Mouse (Mus musculus) activated CD4-positive, CD25-positive, alpha-beta regulatory T cell, adult 9 weeks (primary cell): ENCODE results near the gene Wdr19. TPM values are rescaled to one million over a fixed set of nuclear protein-coding genes. Genes with fewer than 3 reads are reported as not detected.

Source experiments
- polyA plus RNA-seq: library from polyadenylated mRNA; unstranded; fragments of 100-300 nt; shearing (Covaris generic); gene quantifications from one replicate; pipeline ENCODE4 v1.2.1, GENCODE M21; 2017

Wdr19 gene
- polyA plus RNA-seq: 6.8 TPM

DNA sequence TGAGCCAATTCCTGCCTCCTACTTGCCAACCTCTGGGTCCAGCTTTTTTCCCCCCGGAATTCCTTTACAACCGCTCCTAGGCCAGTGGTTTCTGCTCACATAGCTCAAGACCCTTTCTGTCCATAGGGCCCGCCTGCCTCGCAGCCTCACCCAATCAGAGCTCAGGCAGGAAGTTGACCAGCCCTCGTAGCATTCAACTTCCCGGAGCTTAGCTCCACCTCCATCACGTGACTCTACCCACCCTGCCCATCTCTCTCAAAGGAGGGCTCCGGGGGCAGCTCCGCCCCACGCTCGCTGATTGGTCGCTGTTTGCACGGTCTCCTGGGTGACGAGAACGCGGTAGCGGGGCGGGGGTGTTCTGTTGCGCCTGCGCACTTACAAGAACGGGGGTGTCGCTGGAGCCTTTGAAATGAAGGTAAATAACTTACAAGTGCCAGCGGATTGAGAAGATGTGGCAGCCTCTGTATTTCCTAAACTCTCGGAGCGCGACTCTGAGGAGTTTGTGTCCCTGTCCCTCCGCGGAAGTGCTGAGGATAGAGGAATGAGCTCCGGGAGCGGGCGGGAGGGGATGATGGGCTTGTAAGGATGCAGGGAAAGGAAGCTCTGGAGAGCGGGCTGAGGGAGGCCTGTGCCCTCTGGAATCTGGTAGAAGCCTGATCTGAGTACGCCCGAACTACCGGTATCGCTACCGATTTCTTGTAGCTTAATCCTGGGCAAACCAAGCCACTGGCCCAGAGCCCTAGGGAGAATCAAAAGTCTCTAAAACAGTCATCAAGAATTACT lies at the start of gene Wdr19:
Wdr19 (plus strand) TSS at position 351 of the 783 bp plus-strand sequence.

Other genes starting within 250 kb of the Wdr19 start
- 6.9 TPM for gene Tlr6, start 239.6 kb upstream of the Wdr19 start, polyA plus RNA-seq
- gene Fam114a1, start 229.6 kb upstream of the Wdr19 start, polyA plus RNA-seq: 1.9 TPM
- 22.2 TPM for gene Tmem156, start 107.6 kb upstream of the Wdr19 start, polyA plus RNA-seq
- 2.1 TPM for gene Klhl5, start 92.2 kb upstream of the Wdr19 start, polyA plus RNA-seq
- gene Rfc1, start 136.0 kb downstream of the Wdr19 start, polyA plus RNA-seq: 61.6 TPM
- not detected for gene Klb, start 148.6 kb downstream of the Wdr19 start, polyA plus RNA-seq
- gene Rpl9, start 191.7 kb downstream of the Wdr19 start, polyA plus RNA-seq: 1,143 TPM
- gene Lias, start 191.8 kb downstream of the Wdr19 start, polyA plus RNA-seq: 48.4 TPM
- 45.9 TPM for gene Ugdh, start 236.3 kb downstream of the Wdr19 start, polyA plus RNA-seq